Mouse (Mus musculus) hindlimb bud, embryonic 11.5 days (tissue): ENCODE data around the gene Svopl.

Experiments
- DNase-seq: peaks from one replicate; pipeline ENCODE4 v3.0.0-alpha.2; 2012; ENCODE audit warnings: low read depth, low spot score; ENCODE audit errors: extremely low spot score

The Svopl gene

DNA sequence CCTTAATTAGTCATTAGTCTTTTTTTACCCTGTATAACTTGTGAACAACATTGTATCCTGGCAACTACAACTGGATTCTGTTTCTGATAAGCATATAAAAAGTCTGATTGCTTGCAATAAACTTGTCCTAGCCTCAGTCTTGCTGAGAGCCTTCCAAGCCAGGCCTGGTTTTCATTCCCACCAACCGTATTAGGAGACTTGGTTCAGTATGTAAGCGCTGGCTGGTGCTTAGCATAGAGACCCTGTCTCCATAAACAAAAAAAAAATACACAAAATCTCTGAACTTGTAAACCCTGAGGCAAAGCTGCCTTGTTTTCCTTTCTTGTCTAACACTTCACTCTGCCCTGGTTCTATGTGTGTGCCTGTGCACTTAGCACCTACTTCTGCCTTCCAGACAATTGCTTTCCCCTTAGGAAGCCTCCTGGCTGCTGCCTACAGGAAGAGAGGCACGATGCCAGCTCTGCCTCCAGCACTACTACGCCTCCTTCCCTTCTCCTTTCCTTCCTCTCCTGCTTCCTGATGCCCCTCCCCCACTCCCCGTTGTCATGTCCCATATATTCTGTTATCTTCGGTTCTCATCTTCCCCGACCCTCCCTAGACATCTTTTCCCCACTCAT lies 14.8 kb downstream of the Svopl start:
- no peak for DNase-seq

DNA sequence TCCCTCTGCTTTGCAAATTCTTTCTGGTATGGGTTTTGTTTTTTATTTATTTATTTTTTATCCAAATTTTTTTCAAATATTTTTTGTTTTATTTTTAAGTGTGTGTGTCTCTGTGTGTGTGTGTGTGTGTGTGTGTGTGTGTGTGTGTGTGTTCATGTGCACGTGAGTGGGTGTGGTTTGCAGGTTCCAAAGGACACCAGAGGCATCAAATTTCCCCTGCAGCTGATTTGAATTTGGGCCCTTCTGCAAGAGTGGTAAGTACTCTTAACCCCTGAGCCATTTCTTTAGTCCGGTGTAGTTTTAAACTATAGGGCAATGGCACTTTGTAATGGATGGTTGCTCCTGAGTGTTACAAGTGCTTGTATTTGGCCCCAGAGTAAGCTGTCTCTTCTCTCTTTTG lies 18.6 kb downstream of the Svopl start:
- no peak for DNase-seq

DNA sequence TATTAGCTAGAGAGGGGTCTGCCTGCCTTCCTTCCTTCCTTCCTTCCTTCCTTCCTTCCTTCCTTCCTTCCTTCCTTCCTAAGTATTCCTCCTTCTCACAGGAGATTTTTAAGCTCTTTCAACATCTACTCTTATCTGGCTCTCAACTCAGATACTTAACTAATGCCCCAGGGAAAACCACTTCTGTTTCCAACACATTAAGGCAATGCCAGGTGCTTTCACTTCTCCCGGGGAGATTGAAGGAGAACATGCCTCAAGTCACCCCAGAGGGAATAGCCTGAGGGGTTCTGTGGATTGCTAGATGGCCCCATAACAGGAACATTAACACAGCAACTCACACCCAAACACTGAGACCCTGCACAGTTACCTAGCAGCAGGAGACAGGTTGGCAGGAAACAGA lies 19.0 kb downstream of the Svopl start:
- no peak for DNase-seq

DNA sequence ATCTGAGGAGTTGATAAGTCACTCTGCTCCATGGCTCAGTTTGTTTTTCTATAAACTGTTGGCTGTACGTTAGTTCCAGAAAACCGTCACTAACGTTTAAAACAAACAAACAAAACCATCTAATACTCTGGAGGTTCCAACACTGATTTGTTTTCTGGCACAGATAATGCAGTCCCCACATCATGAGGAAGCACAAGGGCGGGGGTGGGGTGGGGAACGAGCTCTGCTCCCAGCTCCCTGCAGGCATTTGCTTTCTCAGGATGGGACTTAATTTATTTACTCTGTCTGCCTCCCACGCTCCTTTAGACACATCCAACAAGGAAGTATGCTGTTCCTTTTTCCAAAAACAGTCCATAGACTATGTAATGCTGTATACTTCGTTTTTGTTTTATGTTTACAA lies 23.5 kb downstream of the Svopl start:
- no peak for DNase-seq

DNA sequence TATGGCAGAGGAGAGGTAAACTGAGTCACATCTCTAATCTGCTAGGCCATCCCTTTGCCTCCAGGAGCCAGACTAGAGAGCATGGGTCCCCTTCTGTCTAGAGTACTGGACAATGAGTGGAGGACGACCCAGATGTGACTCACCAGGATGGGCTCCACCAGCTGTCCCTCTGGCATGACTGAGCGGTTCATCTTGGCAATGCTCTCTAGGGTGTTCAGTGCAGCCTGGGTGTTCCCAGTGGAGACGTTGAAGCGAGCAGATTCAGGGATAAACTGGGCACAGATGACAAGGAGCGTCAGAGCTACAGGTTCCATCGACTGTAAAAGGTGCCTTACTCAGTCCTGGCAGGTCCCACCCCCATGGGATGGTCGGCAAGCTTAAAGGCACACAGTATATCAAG lies 25.4 kb downstream of the Svopl start:
- no peak for DNase-seq

DNA sequence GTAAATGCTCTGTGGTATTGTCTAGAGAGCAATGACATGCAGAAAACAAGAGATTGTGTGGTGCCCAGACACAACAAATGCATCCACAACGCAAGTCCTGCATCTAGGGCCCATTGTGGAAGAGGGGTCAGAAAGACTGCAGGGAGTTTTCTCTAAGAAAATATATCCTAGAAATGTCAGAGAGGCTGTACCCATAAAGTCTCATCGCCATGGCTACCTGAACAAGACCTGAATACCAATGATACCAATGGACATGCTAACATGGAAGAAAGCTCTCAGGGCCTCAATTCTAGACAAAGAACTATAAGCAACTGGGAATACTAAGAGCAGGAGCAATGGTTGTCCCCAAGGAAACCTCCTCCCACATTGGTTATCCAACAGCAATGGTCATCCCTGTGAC lies 34.0 kb downstream of the Svopl start:
- DNase-seq, result no peak

DNA sequence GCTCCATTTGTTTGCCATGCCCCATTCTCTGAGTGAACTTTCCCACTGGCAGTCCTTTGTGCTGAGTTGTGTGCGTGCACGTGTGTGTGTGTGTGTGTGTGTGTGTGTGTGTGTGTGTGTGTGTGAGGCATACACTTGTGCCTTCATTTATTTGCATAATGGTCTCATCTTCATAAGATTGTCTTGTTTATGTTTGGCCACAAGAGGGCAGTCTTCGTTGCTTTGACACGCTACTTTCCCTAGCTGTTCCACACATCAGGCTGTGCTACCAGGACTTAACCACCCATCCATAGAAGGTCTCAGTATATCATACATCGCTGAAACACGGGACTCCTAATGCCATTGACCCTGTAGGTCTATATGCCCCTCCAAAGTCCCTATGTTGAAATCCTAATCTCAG lies 39.3 kb downstream of the Svopl start:
- DNase-seq, result peak; percentile 60

DNA sequence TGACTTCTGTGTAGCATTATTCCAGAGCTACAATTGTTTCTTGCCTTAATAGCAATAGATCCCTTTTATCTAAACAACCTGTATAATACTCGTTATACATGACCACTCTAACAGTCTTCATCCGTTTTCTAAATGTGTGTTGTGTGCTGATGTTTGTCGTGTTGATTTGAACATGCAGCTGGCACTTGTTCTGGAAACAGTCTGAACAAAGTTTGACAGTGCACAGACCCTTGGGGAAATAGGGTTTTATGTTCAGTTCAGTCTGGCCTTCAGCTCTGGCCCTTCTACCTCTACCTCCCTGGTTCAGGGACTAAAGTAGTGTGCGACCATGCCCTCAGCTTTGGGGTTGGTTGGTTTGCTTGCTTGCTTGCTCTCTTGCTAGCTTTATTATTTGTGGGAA lies 79.4 kb downstream of the Svopl start:
- DNase-seq, result no peak

DNA sequence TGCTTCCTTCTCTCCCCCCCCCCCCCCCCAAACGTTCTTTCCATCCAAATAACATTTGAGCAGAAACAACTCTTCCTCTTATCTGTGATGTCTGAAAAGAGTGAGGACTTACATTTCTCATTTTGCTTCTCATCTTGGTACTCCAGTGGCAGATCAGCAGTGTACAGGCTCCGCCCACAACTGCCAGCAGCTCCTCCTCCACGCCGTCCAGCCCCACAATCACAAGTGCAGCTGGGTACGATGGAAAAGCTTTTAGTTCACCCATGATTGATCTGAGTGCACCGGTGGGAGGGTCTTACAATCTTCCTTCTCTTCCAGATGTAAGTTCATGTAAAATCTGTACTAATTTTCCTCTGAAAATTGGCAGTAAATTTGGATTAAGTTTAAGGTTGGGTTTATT lies 95.5 kb downstream of the Svopl start:
- DNase-seq, result no peak

DNA sequence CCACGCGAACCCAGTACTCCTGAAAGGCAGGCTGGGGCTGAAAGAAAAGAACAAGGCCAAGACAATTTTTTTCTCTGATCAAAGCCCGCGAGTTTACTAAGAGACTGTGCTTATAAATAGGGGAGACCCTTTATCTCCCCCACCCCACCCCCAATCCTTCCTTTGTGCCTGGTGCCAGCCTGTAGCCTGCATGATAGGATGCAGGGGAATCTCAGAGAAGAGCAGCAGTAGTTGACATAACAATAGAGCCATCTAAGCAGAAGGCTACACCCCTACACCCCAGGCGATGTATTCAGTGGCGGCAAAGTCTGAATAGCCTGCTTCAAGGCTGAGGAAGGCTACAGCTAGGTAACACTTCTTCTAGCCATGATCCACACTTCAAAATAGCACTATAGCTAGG lies 110.3 kb downstream of the Svopl start:
- no peak for DNase-seq
